Mouse (Mus musculus) layer of hippocampus, adult 8-10 months (tissue): ENCODE data around the gene Phldb1. TPM values are rescaled to one million over a fixed set of nuclear protein-coding genes. Genes with fewer than 3 reads are reported as not detected.
"Not testable (repeated sequence)": the region's sequence is repeated elsewhere in the genome, so short reads cannot be mapped to it uniquely, and the experiment has no call there.

Source experiments
- DNase-seq, 2 experiments: peaks; one replicate each; pipeline ENCODE4 v3.0.0; 2022; ENCODE audit warnings: low spot score in 2 of 2
- total RNA-seq, 4 experiments: library from RNA; stranded (reverse); gene quantifications; 2 replicates each; pipeline ENCODE4 v1.2.4; 2022

Phldb1 gene
- total RNA-seq, 4 experiments from 2014 or later: 84.1 to 114 (median 102) TPM

- peak in 1 of 2 experiments; percentile 56 for DNase-seq
Measured at GRCm38 (mm10) chr9:44655098-44656066, 79.6 kb downstream of the Phldb1 start.

- no peak for DNase-seq
Measured at GRCm38 (mm10) chr9:44653896-44654295, 81.1 kb downstream of the Phldb1 start.

GRCm38 (mm10) chr9:44652027-44652426 is 83.0 kb downstream of the Phldb1 start:
- peak; percentile 35 to 60 for DNase-seq

GRCm38 (mm10) chr9:44648881-44649281 is 86.1 kb downstream of the Phldb1 start:
- no peak for DNase-seq

GRCm38 (mm10) chr9:44647656-44648055 is 87.3 kb downstream of the Phldb1 start:
- DNase-seq: no peak

GRCm38 (mm10) chr9:44647026-44647425 is 88.0 kb downstream of the Phldb1 start:
- no peak for DNase-seq

- no peak for DNase-seq
Measured at GRCm38 (mm10) chr9:44646366-44646765, 88.6 kb downstream of the Phldb1 start.

GRCm38 (mm10) chr9:44645924-44646323 is 89.1 kb downstream of the Phldb1 start:
- DNase-seq: no peak

GRCm38 (mm10) chr9:44645481-44645880 is 89.5 kb downstream of the Phldb1 start:
- peak in 1 of 2 experiments; percentile 25 for DNase-seq

- DNase-seq: no peak
Measured at GRCm38 (mm10) chr9:44644186-44644585, 90.8 kb downstream of the Phldb1 start.

- DNase-seq: no peak
Measured at GRCm38 (mm10) chr9:44643103-44643502, 91.9 kb downstream of the Phldb1 start.

- DNase-seq: no peak
Measured at GRCm38 (mm10) chr9:44641616-44642015, 93.4 kb downstream of the Phldb1 start.

GRCm38 (mm10) chr9:44640646-44641357 is 94.2 kb downstream of the Phldb1 start:
- DNase-seq: no peak

- DNase-seq: not testable (repeated sequence)
Measured at GRCm38 (mm10) chr9:44640028-44640427, 95.0 kb downstream of the Phldb1 start.

- not testable (repeated sequence) for DNase-seq
Measured at GRCm38 (mm10) chr9:44638726-44639125, 96.3 kb downstream of the Phldb1 start.

GRCm38 (mm10) chr9:44637551-44638169 is 97.3 kb downstream of the Phldb1 start:
- no peak for DNase-seq

Other genes starting within 250 kb of the Phldb1 start
- not detected for gene Cxcr5, start 173.3 kb downstream of the Phldb1 start, total RNA-seq
- 100 to 1,000 TPM; 130 to 145 (median 134) TPM for gene Ddx6, start 130.3 kb downstream of the Phldb1 start, total RNA-seq
- gene Treh, start 62.0 kb downstream of the Phldb1 start, total RNA-seq: not detected
- gene Arcn1, start 32.6 kb upstream of the Phldb1 start, total RNA-seq: 100 to 1,000 TPM in 2 of 4 experiments, 10 to 100 TPM in 2; 94.1 to 110 (median 101) TPM
- gene Ift46, start 32.7 kb upstream of the Phldb1 start, total RNA-seq: 10 to 100 TPM; 67.4 to 77.6 (median 70.5) TPM
- 10 to 100 TPM; 43.8 to 55.1 (median 49.5) TPM for gene Tmem25, start 64.1 kb upstream of the Phldb1 start, total RNA-seq
- 1 to 10 TPM in 2 of 4 experiments, under 1 TPM in 1, not detected in 1; 0.74 to 1.4 (median 1.1) TPM for gene Ttc36, start 67.9 kb upstream of the Phldb1 start, total RNA-seq
- 100 to 1,000 TPM in 1 of 4 experiments, 10 to 100 TPM in 3; 63.4 to 103 (median 80.1) TPM for gene Kmt2a, start 146.1 kb upstream of the Phldb1 start, total RNA-seq
- gene Atp5l, start 185.5 kb upstream of the Phldb1 start, total RNA-seq: 100 to 1,000 TPM; 246 to 356 (median 299) TPM
- 10 to 100 TPM; 69.7 to 84.9 (median 72.3) TPM for gene Ube4a, start 230.4 kb upstream of the Phldb1 start, total RNA-seq
- gene Cd3g, start 245.2 kb upstream of the Phldb1 start, total RNA-seq: under 1 TPM in 2 of 4 experiments, not detected in 2; 0.38 to 0.43 TPM
- gene Cd3d, start 246.6 kb upstream of the Phldb1 start, total RNA-seq: not detected